Mouse (Mus musculus) neural tube, embryonic 11.5 days (tissue): ENCODE measurements at regions not wholly inside any gene's neighbourhood (a gene's known extent, or its start where the extent isn't known, plus 50 kb on each side); places are given as distances from the start of the nearest gene placed in this dataset.

Experiments used
- ATAC-seq: fragments of 200-750 bp; cut with Nextera tagmentation; 2 replicates; pipeline ENCODE4 v1.8.0; 2017; ENCODE audit warnings: moderate number of reproducible peaks, mild to moderate bottlenecking, moderate TSS enrichment, moderate library complexity; ENCODE audit not compliant: insufficient read depth, low FRiP score, low TSS enrichment
- DNase-seq: peaks from one replicate; pipeline ENCODE4 v3.0.0-alpha.2; 2015; ENCODE audit warnings: low spot score
- H3K27ac ChIP-seq: fragments of 300-500 bp; sonication (generic); 2 replicates; pipeline ENCODE4 v1.5.1; 2014; ENCODE audit warnings: low read depth, mild to moderate bottlenecking, low read length
- H3K27me3 ChIP-seq: fragments of 300-500 bp; sonication (generic); 2 replicates; pipeline ENCODE4 v1.6.1; 2014; ENCODE audit warnings: mild to moderate bottlenecking, low read length, mixed read lengths; ENCODE audit not compliant: control insufficient read depth, insufficient read depth
- H3K36me3 ChIP-seq: fragments of 300-500 bp; sonication (generic); 2 replicates; pipeline ENCODE4 v1.6.1; 2014; ENCODE audit warnings: mild to moderate bottlenecking, low read length, moderate library complexity, mixed read lengths; ENCODE audit not compliant: control insufficient read depth, insufficient read depth
- H3K4me1 ChIP-seq: fragments of 300-500 bp; sonication (generic); 2 replicates; pipeline ENCODE4 v1.6.1; 2014; ENCODE audit warnings: low read length, mixed read lengths; ENCODE audit not compliant: control insufficient read depth, insufficient read depth
- H3K4me2 ChIP-seq: fragments of 300-500 bp; sonication (generic); 2 replicates; pipeline ENCODE4 v1.6.1; 2014; ENCODE audit warnings: low read depth, mild to moderate bottlenecking, moderate library complexity
- H3K4me3 ChIP-seq: fragments of 300-500 bp; sonication (generic); 2 replicates; pipeline ENCODE4 v1.5.1; 2014; ENCODE audit warnings: low read depth, low read length
- H3K9ac ChIP-seq: fragments of 300-500 bp; sonication (generic); 2 replicates; pipeline ENCODE4 v1.6.1; 2014; ENCODE audit warnings: mild to moderate bottlenecking, low read length
- H3K9me3 ChIP-seq: fragments of 300-500 bp; sonication (generic); 2 replicates; pipeline ENCODE4 v1.6.1; 2016; ENCODE audit warnings: low read length; ENCODE audit not compliant: control insufficient read depth
- WGBS: fragments of 180-500 bp; shearing (Covaris S2); extraction: QIAGEN DNeasy Blood & Tissue Kit; methylation state at CpG from one replicate; pipeline ENCODE4 v1.1.7; 2014; 5-methylcytosine and 5-hydroxymethylcytosine counted together

- DNase-seq (no peak), ATAC-seq (peak; percentile 54; the same call in 1 of the 2 replicates)
- no peaks in the 10 kb centered on the region for H3K36me3 ChIP-seq
- H3K27ac ChIP-seq: no peak overlapping the region
- 79% methylated on average over 1 of the region's 1 CpGs for WGBS
- no peaks in the 10 kb centered on the region for H3K9me3 ChIP-seq
- H3K27me3 ChIP-seq: no peaks in the 10 kb centered on the region
- no peak overlapping the region for H3K4me2 ChIP-seq
- 0 out of 2 replicates have a peak, but pooled peaks cover 2% of the 10 kb centered on the region for H3K4me1 ChIP-seq
- no peak overlapping the region for H3K9ac ChIP-seq
- H3K4me3 ChIP-seq: no peak overlapping the region
Measured at GRCm38 (mm10) chr9:85497348-85497747, 170.2 kb upstream of the Tent5a start.

- ATAC-seq (peak; percentile 67), DNase-seq (no peak)
- Histone ChIP-seq H3K4me1 (0 out of 2 replicates have a peak, but pooled peaks cover 2% of the 10 kb centered on the region), H3K9ac (no peak overlapping the region), H3K4me2 (no peak overlapping the region), H3K27ac (no peak overlapping the region), H3K36me3 (no peaks in the 10 kb centered on the region), H3K9me3 (no peaks in the 10 kb centered on the region), H3K27me3 (no peaks in the 10 kb centered on the region), H3K4me3 (no peak overlapping the region)
- WGBS: 26% methylated on average over 8 of the region's 8 CpGs
Measured at GRCm38 (mm10) chr9:85496506-85497239, 169.5 kb upstream of the Tent5a start.

GRCm38 (mm10) chr9:85495056-85495455 is 167.9 kb upstream of the Tent5a start:
- Histone ChIP-seq H3K27ac (no peak overlapping the region), H3K9ac (no peak overlapping the region), H3K4me2 (no peak overlapping the region), H3K36me3 (no peaks in the 10 kb centered on the region), H3K4me1 (0 out of 2 replicates have a peak, but pooled peaks cover 2% of the 10 kb centered on the region), H3K27me3 (no peaks in the 10 kb centered on the region), H3K4me3 (no peak overlapping the region), H3K9me3 (no peaks in the 10 kb centered on the region)
- ATAC-seq: no peak
- 73% methylated on average over 4 of the region's 4 CpGs for WGBS
- no peak for DNase-seq

DNA sequence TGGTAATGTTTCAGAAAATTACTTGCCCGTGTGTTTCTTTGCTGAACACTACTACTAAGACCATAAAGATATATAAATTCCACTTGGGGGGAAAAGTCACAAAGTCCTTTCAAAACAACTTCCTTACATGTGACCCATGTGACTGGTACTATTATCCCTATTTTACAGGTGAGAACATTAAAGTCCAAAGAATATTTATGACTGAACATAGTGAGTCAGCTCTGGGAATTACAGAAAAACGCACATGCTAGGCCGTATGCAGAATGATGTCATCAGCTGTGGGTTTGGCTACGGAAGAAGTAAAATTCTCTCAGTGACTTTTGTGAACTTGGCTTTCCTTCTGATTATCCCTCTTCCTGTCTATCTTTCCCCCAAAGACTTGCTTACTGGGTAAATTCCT is 166.6 kb upstream of the Tent5a start:
- DNase-seq (no peak), ATAC-seq (no peak)
- Histone ChIP-seq H3K4me2 (no peak overlapping the region), H3K9ac (no peak overlapping the region), H3K4me1 (0 out of 2 replicates have a peak, but pooled peaks cover 2% of the 10 kb centered on the region), H3K27ac (no peak overlapping the region), H3K4me3 (no peak overlapping the region), H3K36me3 (no peaks in the 10 kb centered on the region), H3K27me3 (no peaks in the 10 kb centered on the region), H3K9me3 (no peaks in the 10 kb centered on the region)
- WGBS: 90% methylated on average over 4 of the region's 4 CpGs

- Histone ChIP-seq H3K4me2 (no peak overlapping the region), H3K27ac (no peak overlapping the region), H3K9me3 (no peaks in the 10 kb centered on the region), H3K36me3 (no peaks in the 10 kb centered on the region), H3K4me3 (no peak overlapping the region), H3K27me3 (no peaks in the 10 kb centered on the region), H3K9ac (no peak overlapping the region), H3K4me1 (no peaks in the 10 kb centered on the region)
- WGBS: 92% methylated on average over 3 of the region's 3 CpGs
- ATAC-seq (no peak), DNase-seq (no peak)
Measured at GRCm38 (mm10) chr9:85490367-85490766, 163.2 kb upstream of the Tent5a start.

DNA sequence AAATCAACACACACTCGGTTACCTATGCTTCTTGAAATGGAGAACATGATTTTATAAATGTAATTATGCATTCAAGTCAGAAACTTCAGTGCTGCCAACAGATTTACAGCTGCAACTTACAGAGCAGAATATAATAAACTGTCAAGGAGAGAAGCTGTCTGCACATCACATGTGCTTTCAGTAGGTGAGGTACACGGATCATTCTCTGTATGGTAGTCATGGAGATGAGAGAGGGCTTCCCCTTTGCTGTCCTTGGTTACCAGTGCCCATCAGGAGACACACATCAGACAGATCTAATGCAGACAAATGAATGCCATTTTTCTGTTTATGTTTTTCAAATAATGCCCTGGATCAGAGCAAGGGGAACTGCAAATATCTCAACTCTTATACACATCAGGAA is 160.8 kb upstream of the Tent5a start:
- Histone ChIP-seq H3K4me2 (no peak overlapping the region), H3K4me3 (no peak overlapping the region), H3K9me3 (no peaks in the 10 kb centered on the region), H3K4me1 (no peaks in the 10 kb centered on the region), H3K27me3 (no peaks in the 10 kb centered on the region), H3K36me3 (no peaks in the 10 kb centered on the region), H3K9ac (no peak overlapping the region), H3K27ac (no peak overlapping the region)
- ATAC-seq: no peak
- WGBS: 54% methylated on average over 2 of the region's 2 CpGs
- DNase-seq: no peak

DNA sequence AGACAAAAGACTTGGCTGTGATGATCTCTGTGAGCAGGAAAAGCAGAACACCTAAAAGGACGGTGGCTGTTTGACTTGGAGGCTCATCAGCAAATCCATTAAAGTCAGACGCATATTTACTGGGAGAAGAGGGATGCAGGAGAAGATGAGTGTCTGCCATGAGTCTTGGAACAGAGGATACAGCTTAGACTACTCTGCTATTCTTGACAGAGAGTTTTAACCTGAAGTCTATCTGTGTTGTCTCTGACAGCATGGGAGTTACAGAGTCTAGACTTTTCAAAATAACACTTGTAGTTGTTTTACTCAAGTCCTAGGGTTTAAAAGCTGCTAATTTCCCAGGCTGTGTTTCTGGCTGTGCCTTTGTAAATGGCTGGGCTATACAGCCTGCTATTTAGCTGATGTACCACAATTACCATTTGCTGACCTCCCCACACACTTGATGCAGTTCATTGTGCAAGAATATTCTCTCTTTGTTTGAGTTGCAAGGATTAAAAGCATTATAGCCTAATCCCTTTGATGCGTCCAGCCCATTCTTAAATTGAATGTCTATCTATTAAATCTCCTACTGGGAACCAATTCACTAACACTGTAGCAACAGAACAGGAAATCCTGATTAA is 160.0 kb upstream of the Tent5a start:
- whole genome bisulfite sequencing: 19% methylated on average over 3 of the region's 3 CpGs
- Histone ChIP-seq H3K36me3 (no peaks in the 10 kb centered on the region), H3K4me3 (no peak overlapping the region), H3K4me1 (no peaks in the 10 kb centered on the region), H3K9ac (no peak overlapping the region), H3K9me3 (no peaks in the 10 kb centered on the region), H3K4me2 (no peak overlapping the region), H3K27ac (no peak overlapping the region), H3K27me3 (no peaks in the 10 kb centered on the region)
- ATAC-seq: 0 out of 2 replicates have a peak, but pooled peaks have one; percentile 21
- DNase-seq: no peak

DNA sequence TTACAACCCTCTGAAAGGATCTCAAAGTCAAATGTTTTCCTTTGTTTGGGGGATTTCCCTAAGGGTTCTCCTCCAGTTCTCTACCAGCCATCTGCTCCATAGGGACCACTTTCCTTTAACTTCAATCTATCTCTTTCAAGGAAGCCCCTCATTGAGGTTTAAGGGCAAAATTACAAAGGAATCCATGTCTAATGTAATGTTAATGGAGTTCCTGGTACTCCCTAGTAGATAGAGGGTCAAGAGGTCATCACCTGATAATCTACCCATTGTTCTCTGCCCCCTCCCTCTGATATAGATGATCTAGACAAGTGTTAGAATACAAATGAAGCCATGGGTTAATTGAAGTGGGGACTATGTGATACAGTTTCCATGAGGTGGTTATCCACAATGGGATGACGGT is 158.6 kb upstream of the Tent5a start:
- 65% methylated on average over 1 of the region's 1 CpGs for WGBS

DNA sequence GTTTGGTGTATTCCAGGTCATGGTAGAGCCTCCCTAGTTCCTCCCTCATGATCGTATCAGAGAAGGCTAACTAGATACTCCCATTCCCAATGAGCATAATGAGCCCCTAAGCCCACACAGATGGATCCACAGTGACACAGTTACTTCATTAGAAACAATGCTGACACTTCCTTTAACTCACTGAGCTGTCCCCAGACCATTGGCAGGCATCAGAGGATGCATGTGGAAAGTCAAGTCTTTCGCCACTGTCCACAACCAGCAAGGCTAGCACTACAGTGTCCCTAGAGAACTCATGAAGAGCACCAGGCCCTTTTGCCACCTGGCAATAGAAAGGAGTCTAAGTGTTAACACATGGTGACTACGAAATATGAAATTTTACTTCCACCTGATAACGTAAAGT is 156.1 kb upstream of the Tent5a start:
- no peak overlapping the region for H3K4me3 ChIP-seq
- H3K27me3 ChIP-seq: no peaks in the 10 kb centered on the region
- H3K36me3 ChIP-seq: no peaks in the 10 kb centered on the region
- no peaks in the 10 kb centered on the region for H3K9me3 ChIP-seq
- H3K9ac ChIP-seq: no peak overlapping the region
- H3K27ac ChIP-seq: no peak overlapping the region
- ATAC-seq (no peak), DNase-seq (no peak)
- no peak overlapping the region for H3K4me2 ChIP-seq
- no peaks in the 10 kb centered on the region for H3K4me1 ChIP-seq
- 95% methylated on average over 4 of the region's 4 CpGs for WGBS

More for the DNA sequence above, 158.6 kb upstream of the Tent5a start:
- Histone ChIP-seq H3K27me3 (no peaks in the 10 kb centered on the region), H3K36me3 (no peaks in the 10 kb centered on the region), H3K4me1 (no peaks in the 10 kb centered on the region), H3K27ac (no peak overlapping the region), H3K9ac (no peak overlapping the region), H3K9me3 (no peaks in the 10 kb centered on the region), H3K4me2 (no peak overlapping the region), H3K4me3 (no peak overlapping the region)
- DNase-seq: no peak
- ATAC-seq: no peak
